11 mouse cellular contexts compared by ENCODE assay signal in the genomic region with DNA sequence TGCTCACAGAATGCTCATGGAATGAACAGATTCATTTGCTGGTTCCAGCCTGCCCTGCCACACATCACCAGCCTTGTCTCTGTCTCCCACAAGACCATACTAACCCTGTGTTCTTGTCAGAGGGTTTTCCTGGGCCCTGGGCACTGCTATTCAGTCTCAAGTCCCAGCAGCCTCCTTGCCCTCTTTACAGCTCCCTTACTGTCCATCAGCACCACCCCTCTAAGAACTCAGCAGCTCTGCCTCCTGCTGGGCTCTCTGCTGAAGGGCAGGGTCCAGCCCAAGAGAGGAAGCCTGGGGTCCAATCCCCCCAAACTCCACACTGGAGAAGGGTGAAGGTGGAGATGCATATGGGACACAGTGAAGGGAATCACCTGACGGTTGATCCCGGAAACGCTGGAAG. TPM values are rescaled to one million over a fixed set of nuclear protein-coding genes. Genes with fewer than 3 reads are reported as not detected.
A peak's percentile ranks its signal among the peaks of the same experiment; 100 is the strongest.
DNase-seq lines count a peak whose midpoint lies in the region; ATAC-seq and TF ChIP-seq lines count a peak whose summit lies in the region.
"Had no signal": no experiment of that assay in that cellular context is flagged by ENCODE, and none has a peak within 500 bp of the region (broad histone marks: within the 10 kb centered on the region; RNA-seq: fewer than 3 reads in every experiment).

No protein-coding gene starts in this region.

- H3K4me1 ChIP-seq in neural tube, embryonic 13.5 days (replicated peaks), result peaks cover 55% of the 10 kb centered on the region
- H3K4me1 ChIP-seq in hindbrain, postnatal 0 days (ENCODE audit: insufficient read depth, low read length), result 0 out of 2 replicates have a peak, but pooled peaks cover 12% of the 10 kb centered on the region
- 0 out of 2 replicates have a peak, but pooled peaks cover 3% of the 10 kb centered on the region for H3K4me1 ChIP-seq in stomach, postnatal 0 days (replicated peaks; ENCODE audit: control insufficient read depth, insufficient read depth)
- peaks cover 24% of the 10 kb centered on the region for H3K4me1 ChIP-seq in intestine, embryonic 16.5 days (ENCODE audit: control insufficient read depth, insufficient read depth, low read length)

- H3K36me3 ChIP-seq in neural tube, embryonic 13.5 days, result peaks cover 81% of the 10 kb centered on the region
- peaks cover 8% of the 10 kb centered on the region; the same call in 1 of the 2 replicates for H3K36me3 ChIP-seq in hindbrain, postnatal 0 days (ENCODE audit: insufficient read depth, low read length)
- peaks cover 11% of the 10 kb centered on the region; the same call in 1 of the 2 replicates for H3K36me3 ChIP-seq in stomach, postnatal 0 days (ENCODE audit: control insufficient read depth, insufficient read depth, low read length)
- H3K36me3 ChIP-seq in intestine, embryonic 16.5 days (ENCODE audit: control insufficient read depth, insufficient read depth, low read length), result 0 out of 2 replicates have a peak, but pooled peaks cover 7% of the 10 kb centered on the region

- no peak overlapping the region for H3K4me3 ChIP-seq in gastrocnemius, adult 2 months
- H3K4me3 ChIP-seq in neural tube, embryonic 13.5 days, result no peak overlapping the region
- no peak overlapping the region for H3K4me3 ChIP-seq in hindbrain, postnatal 0 days (ENCODE audit: low read length)
- H3K4me3 ChIP-seq in stomach, postnatal 0 days (ENCODE audit: low read depth, low read length), result no peak overlapping the region
- H3K4me3 ChIP-seq in intestine, embryonic 16.5 days (ENCODE audit: low read length), result no peak overlapping the region
- H3K4me3 ChIP-seq: myocyte had no signal

- no peaks in the 10 kb centered on the region for H3K27me3 ChIP-seq in neural tube, embryonic 13.5 days
- no peaks in the 10 kb centered on the region for H3K27me3 ChIP-seq in hindbrain, postnatal 0 days (ENCODE audit: insufficient read depth, low read length)
- H3K27me3 ChIP-seq in stomach, postnatal 0 days (ENCODE audit: control insufficient read depth, insufficient read depth, low read length), result no peaks in the 10 kb centered on the region
- no peaks in the 10 kb centered on the region for H3K27me3 ChIP-seq in intestine, embryonic 16.5 days (replicated peaks; ENCODE audit: control insufficient read depth, insufficient read depth, low read length)

- ATAC-seq in neural tube, embryonic 13.5 days (ENCODE audit: low read depth), result 0 out of 2 replicates have a peak, but pooled peaks have one; percentile 3
- ATAC-seq in hindbrain, postnatal 0 days, result peak; percentile 57
- ATAC-seq in stomach, postnatal 0 days (ENCODE audit: low FRiP score, low TSS enrichment), result no peak
- ATAC-seq in intestine, embryonic 16.5 days, result no peak

- DNase-seq in gastrocnemius, adult 2 months, result no peak
- no peak for DNase-seq in gastrocnemius, postnatal 36 days
- no peak for DNase-seq in neural tube, embryonic 10.5 days (ENCODE audit: extremely low spot score, low spot score)
- DNase-seq in hindbrain, postnatal 0 days (ENCODE audit: low spot score), result no peak
- no peak for DNase-seq in stomach, postnatal 0 days (ENCODE audit: low spot score)
- no peak for DNase-seq in left cerebral cortex, adult 9 months (ENCODE audit: low spot score in 2 of 2)

- H3K4me2 ChIP-seq in neural tube, embryonic 13.5 days, result no peak overlapping the region
- H3K4me2 ChIP-seq in hindbrain, postnatal 0 days (ENCODE audit: low read depth, low read length), result no peak overlapping the region
- H3K4me2 ChIP-seq in stomach, postnatal 0 days (replicated peaks; ENCODE audit: low read depth), result no peak overlapping the region
- no peak overlapping the region for H3K4me2 ChIP-seq in intestine, embryonic 16.5 days (ENCODE audit: low read depth, low read length)

- no peak for TF ChIP-seq EP300 in stomach, postnatal 0 days (optimal IDR thresholded peaks at IDR 0.05)

- H3K9ac ChIP-seq in neural tube, embryonic 13.5 days, result no peak overlapping the region
- no peak overlapping the region for H3K9ac ChIP-seq in hindbrain, postnatal 0 days (replicated peaks; ENCODE audit: low read length)
- H3K9ac ChIP-seq in stomach, postnatal 0 days (ENCODE audit: low read length), result no peak overlapping the region
- no peak overlapping the region for H3K9ac ChIP-seq in intestine, embryonic 16.5 days (ENCODE audit: low read depth, low read length)

- intact Hi-C loops in gastrocnemius, adult 2 months (cut with DNase I), result loop anchor here (5.0 kb wide), 1 partner anchor 86 kb away; no protein-coding TSS in a partner anchor
- intact Hi-C loops in gastrocnemius, postnatal 36 days (cut with DNase I), result no loop called here

- peak; percentile 45 for TF ChIP-seq CTCF in gastrocnemius, adult 2 months (IDR thresholded peaks at IDR 0.05)
- peak; percentile 49 for TF ChIP-seq CTCF in hindbrain, postnatal 0 days (IDR thresholded peaks at IDR 0.05; ENCODE audit: low read depth)
- TF ChIP-seq CTCF in stomach, postnatal 0 days (IDR thresholded peaks at IDR 0.05; ENCODE audit: low read depth), result peak; percentile 64

- no peaks in the 10 kb centered on the region for H3K9me3 ChIP-seq in neural tube, embryonic 13.5 days
- H3K9me3 ChIP-seq in hindbrain, postnatal 0 days (ENCODE audit: low read length), result no peaks in the 10 kb centered on the region
- H3K9me3 ChIP-seq in stomach, postnatal 0 days (ENCODE audit: control insufficient read depth, low read length), result no peaks in the 10 kb centered on the region
- no peaks in the 10 kb centered on the region for H3K9me3 ChIP-seq in intestine, embryonic 16.5 days (ENCODE audit: control insufficient read depth, low read length)

- H3K27ac ChIP-seq in gastrocnemius, adult 2 months, result no peak overlapping the region
- H3K27ac ChIP-seq in neural tube, embryonic 13.5 days (replicated peaks), result peak overlapping the region; percentile 59
- peak overlapping the region; percentile 55; the same call in 1 of the 2 replicates for H3K27ac ChIP-seq in hindbrain, postnatal 0 days
- no peak overlapping the region for H3K27ac ChIP-seq in stomach, postnatal 0 days (replicated peaks)
- no peak overlapping the region for H3K27ac ChIP-seq in intestine, embryonic 16.5 days (ENCODE audit: low read length)

- 75% methylated on average over 3 of the region's 3 CpGs for WGBS in neural tube, embryonic 13.5 days
- WGBS in hindbrain, postnatal 0 days, result 72% methylated on average over 3 of the region's 3 CpGs
- 85% methylated on average over 3 of the region's 3 CpGs for WGBS in stomach, postnatal 0 days
- WGBS in intestine, embryonic 16.5 days, result 82% methylated on average over 3 of the region's 3 CpGs

RNA-seq across cellular contexts. Expression of a gene that starts 41.1 kb away (rescaled TPM):
- not detected for total RNA-seq in gastrocnemius, adult 2 months (2021)
- total RNA-seq in gastrocnemius, postnatal 36 days (2021), result not detected
- not detected in 2 replicates for polyA plus RNA-seq in neural tube, embryonic 13.5 days (2015; fragmentation: Nextera tagmentation; extraction: Ambion mirVana)
- not detected in 2 replicates for total RNA-seq in hindbrain, postnatal 0 days (2014; rRNA removed)
- polyA plus RNA-seq in hindbrain, postnatal 0 days (2015; fragmentation: Nextera tagmentation; extraction: Ambion mirVana), result 0.08 TPM in 1 of 2 replicates, not detected in the other
- 7.6 and 10.8 TPM in 2 replicates for polyA plus RNA-seq in stomach, postnatal 0 days (2015; fragmentation: Nextera tagmentation; extraction: Ambion mirVana)
- 34.8 and 45.4 TPM in 2 replicates for polyA plus RNA-seq in intestine, embryonic 16.5 days (2015; fragmentation: Nextera tagmentation; extraction: Ambion mirVana)
- polyA plus RNA-seq: myocyte; spleen, adult 2 months had no signal

RNA-seq across cellular contexts. Expression of a gene that starts 53.2 kb away (rescaled TPM):
- total RNA-seq in gastrocnemius, adult 2 months (2021), result not detected
- total RNA-seq in gastrocnemius, postnatal 36 days (2021), result not detected
- not detected in 2 replicates for polyA plus RNA-seq in neural tube, embryonic 13.5 days (2015; fragmentation: Nextera tagmentation; extraction: Ambion mirVana)
- total RNA-seq in hindbrain, postnatal 0 days (2014; rRNA removed), result not detected in 2 replicates
- polyA plus RNA-seq in hindbrain, postnatal 0 days (2015; fragmentation: Nextera tagmentation; extraction: Ambion mirVana), result 1.4 TPM in 1 of 2 replicates, not detected in the other
- not detected in 2 replicates for polyA plus RNA-seq in stomach, postnatal 0 days (2015; fragmentation: Nextera tagmentation; extraction: Ambion mirVana)
- not detected in 2 replicates for polyA plus RNA-seq in intestine, embryonic 16.5 days (2015; fragmentation: Nextera tagmentation; extraction: Ambion mirVana)
- total RNA-seq: left cerebral cortex, postnatal 36 days had no signal
- polyA plus RNA-seq: myocyte; spleen, adult 2 months had no signal

Comparison
In these comparisons a context has a peak if more than half of its experiments do, and no peak if none do; other contexts are left out.
1. H3K27ac ChIP-seq: peak in neural tube, embryonic 13.5 days (single experiment) and hindbrain, postnatal 0 days (single experiment); none in gastrocnemius, adult 2 months (single experiment), stomach, postnatal 0 days (single experiment) and intestine, embryonic 16.5 days (single experiment).
2. ATAC-seq: peak in neural tube, embryonic 13.5 days (single experiment) and hindbrain, postnatal 0 days (single experiment); none in stomach, postnatal 0 days (single experiment) and intestine, embryonic 16.5 days (single experiment).
3. Peak in every context shown above with its lines, with median percentiles within 50 percentile points of each other: CTCF ChIP-seq.